Mouse (Mus musculus) embryonic fibroblast, embryonic 13.5 days (primary cell): ENCODE results near the gene Erc2. TPM values are rescaled to one million over a fixed set of nuclear protein-coding genes. Genes with fewer than 3 reads are reported as not detected.

Source experiments
- H3K27ac ChIP-seq: 2 replicates; pipeline ENCODE4 v1.5.1; 2012; ENCODE audit warnings: low read length, control low read depth, inconsistent platforms; ENCODE audit not compliant: insufficient read depth
- H3K4me1 ChIP-seq: 2 replicates; pipeline ENCODE4 v1.6.1; 2011; ENCODE audit warnings: low read length; ENCODE audit not compliant: control insufficient read depth, insufficient read depth
- H3K4me3 ChIP-seq: 2 replicates; pipeline ENCODE4 v1.5.1; 2011; ENCODE audit warnings: mild to moderate bottlenecking, control low read depth, low read length; ENCODE audit not compliant: insufficient read depth
- CTCF ChIP-seq: IDR thresholded peaks from 2 replicates; pipeline ENCODE4 v1.5.1; 2011; ENCODE audit warnings: mild to moderate bottlenecking, control low read depth, low read length, moderate library complexity, borderline replicate concordance; ENCODE audit not compliant: insufficient read depth
- POLR2A ChIP-seq: IDR thresholded peaks from 2 replicates; pipeline ENCODE4 v1.6.1; 2011; ENCODE audit warnings: low read depth, mild to moderate bottlenecking, control low read depth, low read length, moderate library complexity
- polyA plus RNA-seq: library from polyadenylated mRNA; stranded (reverse); fragments of >200 nt; gene quantifications from 2 replicates; pipeline ENCODE4 v1.2.4, GENCODE M21; 2011; ENCODE audit warnings: low read depth; ENCODE audit not compliant: missing spikeins, insufficient read length

Erc2 gene
- polyA plus RNA-seq, 1 experiment = 4.4 TPM

DNA sequence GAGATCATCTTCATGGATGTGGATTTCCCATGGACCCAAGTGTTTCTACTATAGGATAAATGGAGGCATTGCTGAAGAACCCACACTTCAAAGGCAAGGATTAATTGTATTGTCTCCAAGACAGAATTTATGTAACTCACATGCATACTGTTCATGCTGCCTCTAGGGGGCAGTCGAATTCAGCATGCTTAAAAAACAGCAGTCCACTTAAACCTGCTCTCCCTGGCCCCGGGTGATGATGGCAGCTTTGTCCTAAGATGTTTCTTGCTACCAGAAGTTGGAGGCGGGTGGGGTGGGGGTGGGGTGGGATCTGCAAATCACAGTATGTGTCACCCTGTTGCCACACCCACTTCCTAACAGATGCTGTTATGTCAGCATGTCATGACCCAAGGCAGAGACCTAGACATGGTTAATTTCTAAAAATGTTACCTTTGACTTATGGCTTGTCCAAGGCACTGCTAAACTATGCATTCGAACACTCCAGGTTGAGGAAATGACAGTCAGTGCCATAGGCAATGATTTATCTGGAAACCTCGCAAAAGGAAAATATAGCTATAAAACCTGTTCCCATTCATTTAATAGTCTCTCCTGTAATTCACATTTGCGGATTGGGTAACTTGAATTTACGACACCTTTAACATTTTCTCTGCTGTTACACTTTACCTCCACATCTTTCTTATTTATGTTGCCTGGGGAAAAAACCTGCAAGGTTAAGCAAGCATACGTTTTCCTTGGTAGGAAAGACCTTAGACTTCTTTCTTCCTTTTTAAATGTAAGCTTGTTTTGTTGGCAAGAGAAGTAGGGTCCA, 467.6 kb downstream of the Erc2 start:
- TF ChIP-seq CTCF (no peak), POLR2A (no peak)
- Histone ChIP-seq H3K27ac (no peak overlapping the region), H3K4me3 (no peak overlapping the region), H3K4me1 (no peaks in the 10 kb centered on the region)

DNA sequence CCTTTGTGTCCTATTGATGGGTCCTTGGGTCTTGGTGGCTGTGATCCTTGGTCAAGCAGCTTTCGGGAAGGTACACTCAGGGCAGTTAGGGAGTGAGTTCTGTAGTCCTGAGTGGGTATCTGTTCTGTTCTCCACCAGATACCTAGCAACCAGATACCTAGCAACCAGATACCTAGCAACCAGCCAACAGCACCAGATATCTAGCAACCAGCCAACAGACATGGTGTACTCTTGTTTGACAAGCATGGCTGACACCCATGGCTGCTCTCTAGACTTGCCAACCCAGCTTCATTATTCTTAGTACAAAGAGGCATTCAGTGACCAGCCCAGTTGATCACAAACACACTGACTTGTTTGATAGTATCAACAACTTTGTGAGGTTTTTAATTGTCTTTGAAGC, 469.1 kb downstream of the Erc2 start:
- H3K4me3 ChIP-seq = no peak overlapping the region
- no peak for TF ChIP-seq CTCF
- no peaks in the 10 kb centered on the region for H3K4me1 ChIP-seq
- H3K27ac ChIP-seq = no peak overlapping the region

GRCm38 (mm10) chr14:28093214-28093613, 471.0 kb downstream of the Erc2 start:
- H3K4me3 ChIP-seq = no peak overlapping the region
- no peaks in the 10 kb centered on the region for H3K4me1 ChIP-seq
- no peak overlapping the region for H3K27ac ChIP-seq
- TF ChIP-seq CTCF (peak; percentile 23; the same call in 1 of the 2 replicates), POLR2A (no peak)

- H3K4me1 ChIP-seq = no peaks in the 10 kb centered on the region
- no peak for TF ChIP-seq POLR2A
- no peak for TF ChIP-seq CTCF
- no peak overlapping the region for H3K4me3 ChIP-seq
- no peak overlapping the region for H3K27ac ChIP-seq
Observed at GRCm38 (mm10) chr14:28093913-28094312, 471.7 kb downstream of the Erc2 start.

- no peak for TF ChIP-seq POLR2A
- TF ChIP-seq CTCF = no peak
- Histone ChIP-seq H3K27ac (no peak overlapping the region), H3K4me1 (no peaks in the 10 kb centered on the region), H3K4me3 (no peak overlapping the region)
Observed at GRCm38 (mm10) chr14:28099084-28099483, 476.9 kb downstream of the Erc2 start.

GRCm38 (mm10) chr14:28113121-28113520, 490.9 kb downstream of the Erc2 start:
- no peak overlapping the region for H3K4me3 ChIP-seq
- TF ChIP-seq POLR2A (no peak), CTCF (no peak)
- no peak overlapping the region for H3K27ac ChIP-seq
- H3K4me1 ChIP-seq = no peaks in the 10 kb centered on the region

DNA sequence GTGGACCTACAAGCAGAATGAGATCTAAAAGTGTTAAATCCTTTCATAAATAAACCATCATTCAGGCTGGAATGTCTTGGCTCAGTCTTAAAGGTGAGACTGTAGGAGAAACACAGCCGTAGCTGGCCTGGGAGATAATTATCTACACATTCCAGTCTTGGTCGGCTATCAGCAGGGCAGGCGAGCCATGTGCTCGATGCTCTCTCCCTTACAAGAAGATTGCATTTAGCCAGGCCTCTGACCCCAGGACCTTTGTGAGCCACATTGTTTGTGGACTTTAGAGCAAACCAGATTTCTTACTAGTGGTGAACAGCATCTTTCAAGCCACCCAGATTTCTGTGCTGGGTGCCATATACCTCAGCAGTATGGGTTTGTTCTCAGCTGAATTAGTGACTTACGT, 498.6 kb downstream of the Erc2 start:
- no peak overlapping the region for H3K4me3 ChIP-seq
- H3K4me1 ChIP-seq = no peaks in the 10 kb centered on the region; the same call in 1 of the 2 replicates
- H3K27ac ChIP-seq = no peak overlapping the region
- TF ChIP-seq POLR2A (no peak), CTCF (no peak)

GRCm38 (mm10) chr14:28126842-28127241, 504.6 kb downstream of the Erc2 start:
- TF ChIP-seq POLR2A (no peak), CTCF (no peak)
- Histone ChIP-seq H3K4me3 (no peak overlapping the region), H3K27ac (no peak overlapping the region), H3K4me1 (no peaks in the 10 kb centered on the region)

- Histone ChIP-seq H3K27ac (no peak overlapping the region), H3K4me1 (no peaks in the 10 kb centered on the region), H3K4me3 (no peak overlapping the region)
- TF ChIP-seq CTCF = no peak
- TF ChIP-seq POLR2A = no peak
Observed at GRCm38 (mm10) chr14:28128999-28129398, 506.8 kb downstream of the Erc2 start.

DNA sequence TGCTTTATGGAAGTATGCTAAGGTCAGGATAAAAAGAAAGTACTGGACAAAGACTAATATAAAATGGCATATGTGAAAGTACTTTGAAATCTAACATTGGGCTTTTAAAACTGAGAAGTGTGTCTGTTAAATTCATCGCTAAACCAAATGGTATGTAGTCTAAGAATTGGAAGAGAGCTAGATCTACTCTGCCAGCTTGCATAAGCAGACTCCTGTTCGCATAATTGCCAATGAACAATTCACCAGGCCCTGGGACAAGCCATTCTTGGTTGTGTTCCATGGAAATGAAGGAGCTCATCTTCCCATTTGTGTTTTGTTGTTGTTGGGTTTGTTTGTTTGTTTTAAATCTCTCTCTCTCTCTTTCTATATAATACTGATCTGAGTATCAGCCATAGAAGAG, 521.8 kb downstream of the Erc2 start:
- Histone ChIP-seq H3K4me1 (no peaks in the 10 kb centered on the region), H3K27ac (no peak overlapping the region), H3K4me3 (no peak overlapping the region)
- no peak for TF ChIP-seq CTCF
- TF ChIP-seq POLR2A = no peak

- no peaks in the 10 kb centered on the region for H3K4me1 ChIP-seq
- no peak for TF ChIP-seq CTCF
- no peak for TF ChIP-seq POLR2A
- no peak overlapping the region for H3K4me3 ChIP-seq
- H3K27ac ChIP-seq = no peak overlapping the region
Observed at GRCm38 (mm10) chr14:28147201-28147600, 525.0 kb downstream of the Erc2 start.
